Mouse (Mus musculus): ENCODE data around the gene Alox12b. TPM values are rescaled to one million over a fixed set of nuclear protein-coding genes. Genes with fewer than 3 reads are reported as not detected.

Alox12b gene
- total and polyA plus RNA-seq, 2 experiments from 2014 or later = 0.91 to 1.5 TPM

DNA sequence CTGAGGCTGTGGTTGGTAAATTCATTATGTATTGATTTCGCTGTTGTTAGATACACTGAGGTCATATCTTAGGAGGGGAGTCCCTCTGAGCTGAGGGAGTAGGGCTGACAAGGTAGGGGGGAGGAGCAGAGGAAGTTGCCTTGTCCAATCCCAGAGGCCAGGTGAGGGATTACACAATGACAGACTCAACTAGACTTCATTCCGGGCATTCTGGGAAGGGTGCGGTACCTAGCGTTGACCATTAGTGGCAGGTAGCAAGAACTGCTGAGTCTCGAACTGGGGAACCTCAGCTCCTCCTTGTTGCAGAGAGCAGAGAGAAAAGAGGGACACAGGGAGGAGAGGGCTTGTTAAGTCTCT, 23.2 kb upstream of the Alox12b start:
- Histone ChIP-seq H3K36me3 (ENCODE audit: insufficient read depth, low read length) (no peaks in the 10 kb centered on the region), H3K27ac (ENCODE audit: low read depth, low read length) (peak overlapping the region; percentile 69), H3K4me3 (ENCODE audit: low read depth, low read length) (peak overlapping the region; percentile 40; the same call in 1 of the 2 replicates), H3K4me2 (ENCODE audit: low read depth, low read length, poor library complexity, severe bottlenecking) (peak overlapping the region; percentile 54), H3K9ac (replicated peaks; ENCODE audit: low read length, poor library complexity, severe bottlenecking) (peak overlapping the region; percentile 51; the same call in 1 of the 2 replicates), H3K4me1 (ENCODE audit: insufficient read depth, low read length) (peaks cover 5% of the 10 kb centered on the region; the same call in 1 of the 2 replicates), H3K9me3 (ENCODE audit: low read length) (no peaks in the 10 kb centered on the region), H3K27me3 (ENCODE audit: insufficient read depth, low read length) (no peaks in the 10 kb centered on the region; the same call in 1 of the 2 replicates)
- TF ChIP-seq CTCF (IDR thresholded peaks at IDR 0.05) = no peak
- DNase-seq (ENCODE audit: low spot score) (peak; percentile 43), ATAC-seq (ENCODE audit: low FRiP score) (peak; percentile 59)
- 18% methylated on average over 5 of the region's 5 CpGs for WGBS

- no peaks in the 10 kb centered on the region; the same call in 1 of the 2 replicates for H3K27me3 ChIP-seq (ENCODE audit: insufficient read depth, low read length)
- TF ChIP-seq CTCF (IDR thresholded peaks at IDR 0.05) = peak; percentile 73
- H3K4me2 ChIP-seq (ENCODE audit: low read depth, low read length, poor library complexity, severe bottlenecking) = peak overlapping the region; percentile 54
- H3K27ac ChIP-seq (ENCODE audit: low read depth, low read length) = peak overlapping the region; percentile 69
- peak; percentile 72 for DNase-seq (ENCODE audit: low spot score)
- peak overlapping the region; percentile 40 for H3K4me3 ChIP-seq (ENCODE audit: low read depth, low read length)
- H3K9me3 ChIP-seq (ENCODE audit: low read length) = no peaks in the 10 kb centered on the region
- peaks cover 5% of the 10 kb centered on the region; the same call in 1 of the 2 replicates for H3K4me1 ChIP-seq (ENCODE audit: insufficient read depth, low read length)
- H3K9ac ChIP-seq (replicated peaks; ENCODE audit: low read length, poor library complexity, severe bottlenecking) = peak overlapping the region; percentile 51
- WGBS = 2% methylated on average over 34 of the region's 34 CpGs
- no peaks in the 10 kb centered on the region for H3K36me3 ChIP-seq (ENCODE audit: insufficient read depth, low read length)
- peak; percentile 87 for ATAC-seq (ENCODE audit: low FRiP score)
Measured at GRCm38 (mm10) chr11:69133923-69134621, 22.7 kb upstream of the Alox12b start.

DNA sequence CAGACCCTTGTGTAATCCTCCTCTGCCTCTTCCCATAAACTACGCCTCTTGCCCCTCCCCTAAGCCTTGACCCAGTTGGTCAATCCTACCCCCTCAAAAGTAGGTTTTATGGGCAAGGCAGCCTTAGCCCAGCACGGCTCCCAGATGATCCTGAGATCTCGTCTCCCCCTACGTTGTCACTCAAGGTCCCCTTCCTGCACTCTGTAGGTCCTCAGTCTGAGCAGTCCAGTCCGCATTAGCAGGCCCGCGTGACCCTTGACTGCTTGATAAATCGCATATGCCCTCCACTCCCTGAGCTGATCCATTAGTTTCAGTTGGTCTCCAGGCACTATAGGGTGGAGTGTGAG, 22.2 kb upstream of the Alox12b start:
- no peaks in the 10 kb centered on the region; the same call in 1 of the 2 replicates for H3K27me3 ChIP-seq (ENCODE audit: insufficient read depth, low read length)
- peak overlapping the region; percentile 51 for H3K9ac ChIP-seq (replicated peaks; ENCODE audit: low read length, poor library complexity, severe bottlenecking)
- H3K4me2 ChIP-seq (ENCODE audit: low read depth, low read length, poor library complexity, severe bottlenecking) = peak overlapping the region; percentile 54
- peak; percentile 38 for ATAC-seq (ENCODE audit: low FRiP score)
- H3K9me3 ChIP-seq (ENCODE audit: low read length) = no peaks in the 10 kb centered on the region
- no peaks in the 10 kb centered on the region for H3K36me3 ChIP-seq (ENCODE audit: insufficient read depth, low read length)
- no peak for TF ChIP-seq CTCF (IDR thresholded peaks at IDR 0.05)
- 36% methylated on average over 8 of the region's 8 CpGs for WGBS
- DNase-seq (ENCODE audit: low spot score) = no peak
- H3K27ac ChIP-seq (ENCODE audit: low read depth, low read length) = no peak overlapping the region; the same call in 1 of the 2 replicates
- peak overlapping the region; percentile 40 for H3K4me3 ChIP-seq (ENCODE audit: low read depth, low read length)
- H3K4me1 ChIP-seq (ENCODE audit: insufficient read depth, low read length) = peaks cover 5% of the 10 kb centered on the region; the same call in 1 of the 2 replicates

GRCm38 (mm10) chr11:69135361-69135760, 21.4 kb upstream of the Alox12b start:
- no peaks in the 10 kb centered on the region for H3K9me3 ChIP-seq (ENCODE audit: low read length)
- no peaks in the 10 kb centered on the region; the same call in 1 of the 2 replicates for H3K27me3 ChIP-seq (ENCODE audit: insufficient read depth, low read length)
- no peaks in the 10 kb centered on the region for H3K36me3 ChIP-seq (ENCODE audit: insufficient read depth, low read length)
- H3K9ac ChIP-seq (replicated peaks; ENCODE audit: low read length, poor library complexity, severe bottlenecking) = no peak overlapping the region
- no peak overlapping the region for H3K4me2 ChIP-seq (ENCODE audit: low read depth, low read length, poor library complexity, severe bottlenecking)
- no peak for ATAC-seq (ENCODE audit: low FRiP score)
- DNase-seq (ENCODE audit: low spot score) = no peak
- TF ChIP-seq CTCF (IDR thresholded peaks at IDR 0.05) = no peak
- no peak overlapping the region for H3K4me3 ChIP-seq (ENCODE audit: low read depth, low read length)
- H3K27ac ChIP-seq (ENCODE audit: low read depth, low read length) = no peak overlapping the region
- H3K4me1 ChIP-seq (ENCODE audit: insufficient read depth, low read length) = peaks cover 5% of the 10 kb centered on the region; the same call in 1 of the 2 replicates
- WGBS = 93% methylated on average over 5 of the region's 6 CpGs

GRCm38 (mm10) chr11:69147546-69147945, 9.2 kb upstream of the Alox12b start:
- Histone ChIP-seq H3K27ac (ENCODE audit: low read depth, low read length) (no peak overlapping the region), H3K9me3 (ENCODE audit: low read length) (no peaks in the 10 kb centered on the region), H3K4me2 (ENCODE audit: low read depth, low read length, poor library complexity, severe bottlenecking) (no peak overlapping the region), H3K4me1 (ENCODE audit: insufficient read depth, low read length) (no peaks in the 10 kb centered on the region), H3K4me3 (ENCODE audit: low read depth, low read length) (no peak overlapping the region), H3K27me3 (ENCODE audit: insufficient read depth, low read length) (no peaks in the 10 kb centered on the region), H3K9ac (replicated peaks; ENCODE audit: low read length, poor library complexity, severe bottlenecking) (no peak overlapping the region), H3K36me3 (ENCODE audit: insufficient read depth, low read length) (no peaks in the 10 kb centered on the region)
- peak; percentile 32 for DNase-seq (ENCODE audit: low spot score)
- ATAC-seq (ENCODE audit: low FRiP score) = no peak
- 73% methylated on average over 7 of the region's 7 CpGs for WGBS
- TF ChIP-seq CTCF (IDR thresholded peaks at IDR 0.05) = no peak

GRCm38 (mm10) chr11:69148451-69148960, 8.3 kb upstream of the Alox12b start:
- no peak for TF ChIP-seq CTCF (IDR thresholded peaks at IDR 0.05)
- Histone ChIP-seq H3K4me1 (ENCODE audit: insufficient read depth, low read length) (no peaks in the 10 kb centered on the region), H3K9ac (replicated peaks; ENCODE audit: low read length, poor library complexity, severe bottlenecking) (no peak overlapping the region), H3K27me3 (ENCODE audit: insufficient read depth, low read length) (no peaks in the 10 kb centered on the region), H3K36me3 (ENCODE audit: insufficient read depth, low read length) (no peaks in the 10 kb centered on the region), H3K4me3 (ENCODE audit: low read depth, low read length) (no peak overlapping the region), H3K4me2 (ENCODE audit: low read depth, low read length, poor library complexity, severe bottlenecking) (no peak overlapping the region), H3K27ac (ENCODE audit: low read depth, low read length) (no peak overlapping the region), H3K9me3 (ENCODE audit: low read length) (no peaks in the 10 kb centered on the region)
- DNase-seq (ENCODE audit: low spot score) = no peak
- ATAC-seq (ENCODE audit: low FRiP score) = no peak
- whole genome bisulfite sequencing = 93% methylated on average over 5 of the region's 5 CpGs

Data from midbrain, postnatal 0 days (tissue).